Mouse (Mus musculus) cerebellum, postnatal 4 days (tissue): ENCODE measurements around the gene Ccr7.

Experiments
- DNase-seq, 2 experiments: peaks; one replicate each; pipeline ENCODE4 v3.0.0; 2022; ENCODE audit warnings: low spot score in 2 of 2, mixed read lengths in 1 of 2

The Ccr7 gene

DNA sequence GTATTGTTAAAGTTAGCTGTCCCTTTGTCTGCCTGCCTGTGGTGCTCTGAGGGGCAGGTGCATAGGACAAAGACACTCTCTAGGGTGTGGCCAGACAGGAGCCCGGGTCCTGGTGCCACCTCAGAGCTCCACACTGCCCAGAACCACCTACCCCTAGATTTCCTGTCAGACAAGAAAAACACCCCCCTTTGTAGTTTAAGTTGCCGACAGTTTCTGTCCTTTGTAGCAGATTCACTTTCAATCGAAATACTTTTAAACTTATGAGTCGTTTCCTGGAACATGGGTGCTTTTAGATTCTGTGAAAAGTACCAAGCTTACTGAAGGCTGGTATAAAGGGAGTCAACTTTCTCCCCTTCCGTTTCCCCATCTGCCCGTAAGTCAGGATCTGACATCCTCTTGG lies 38.9 kb downstream of the Ccr7 start:
- DNase-seq: no peak

DNA sequence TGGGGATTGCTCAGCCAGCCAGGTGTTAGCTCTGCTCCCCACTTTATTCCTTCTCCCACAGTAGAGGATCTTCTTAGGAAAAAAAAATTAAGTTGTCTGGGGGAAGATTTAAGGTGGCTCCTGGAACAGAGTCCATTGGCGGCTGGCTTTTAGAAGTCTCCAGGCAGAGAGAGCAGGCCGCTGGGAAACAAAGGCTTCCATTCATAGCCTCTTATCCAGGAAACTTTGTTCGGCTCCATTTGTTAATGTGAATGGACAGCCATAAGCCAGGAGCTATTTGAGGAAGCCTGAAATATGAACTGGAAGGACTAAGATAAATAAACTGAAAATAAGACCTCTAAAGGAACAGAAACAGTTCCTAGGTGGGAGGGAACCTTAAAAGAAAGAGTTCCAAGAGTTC lies 41.8 kb downstream of the Ccr7 start:
- DNase-seq: no peak

DNA sequence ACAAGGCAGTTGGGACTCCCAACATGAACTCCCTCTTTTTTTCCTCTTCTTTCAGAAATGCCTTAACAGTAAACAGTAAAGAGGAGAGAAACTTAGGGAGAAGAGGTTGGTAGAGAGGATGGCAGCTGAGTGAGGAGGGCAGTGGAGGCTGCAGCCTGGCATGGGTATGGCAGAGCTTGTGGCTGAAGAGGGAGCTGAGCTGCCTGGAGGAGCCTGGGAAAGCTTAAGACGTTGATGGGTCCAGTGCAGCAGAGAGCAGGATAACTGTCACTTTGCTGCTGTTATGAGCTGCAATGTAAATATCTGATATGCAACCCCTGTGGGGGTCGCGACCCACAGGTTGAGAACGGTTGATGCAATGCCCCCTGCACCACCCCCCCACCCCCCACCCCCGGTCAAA lies 42.2 kb downstream of the Ccr7 start:
- DNase-seq: no peak

GRCm38 (mm10) chr11:99111631-99112030 lies 43.2 kb downstream of the Ccr7 start:
- DNase-seq: no peak

- no peak for DNase-seq
These were observed 43.7 kb downstream of the Ccr7 start for GRCm38 (mm10) chr11:99111155-99111554.

GRCm38 (mm10) chr11:99110370-99111110 lies 44.3 kb downstream of the Ccr7 start:
- no peak for DNase-seq

DNA sequence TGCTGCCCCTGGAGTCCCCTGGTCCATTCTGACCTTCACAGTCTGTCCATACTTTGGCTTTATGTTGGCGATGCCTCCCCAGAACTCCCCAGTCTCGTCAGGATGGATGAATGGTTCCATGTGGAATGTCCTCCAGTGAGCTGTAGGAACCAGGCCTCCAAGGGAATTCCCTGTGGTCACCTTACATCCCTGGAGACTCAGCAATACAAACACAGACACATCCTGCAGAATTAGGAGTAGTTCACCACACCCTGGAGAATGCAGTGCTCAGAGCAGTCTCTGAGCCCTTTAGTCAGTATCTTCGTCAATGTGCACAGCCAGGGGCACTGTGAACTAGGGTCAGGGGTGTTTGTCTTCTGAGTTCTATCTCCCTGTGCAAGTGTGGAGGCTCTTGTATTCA lies 46.6 kb downstream of the Ccr7 start:
- DNase-seq: no peak

GRCm38 (mm10) chr11:99105981-99106726 lies 48.7 kb downstream of the Ccr7 start:
- no peak for DNase-seq

- no peak for DNase-seq
These were observed 50.1 kb downstream of the Ccr7 start for GRCm38 (mm10) chr11:99104609-99105410.

GRCm38 (mm10) chr11:99102575-99103270 lies 52.2 kb downstream of the Ccr7 start:
- no peak for DNase-seq

GRCm38 (mm10) chr11:99101693-99102092 lies 53.2 kb downstream of the Ccr7 start:
- no peak for DNase-seq

- DNase-seq: no peak
These were observed 54.7 kb downstream of the Ccr7 start for GRCm38 (mm10) chr11:99100215-99100614.

GRCm38 (mm10) chr11:99099516-99099915 lies 55.4 kb downstream of the Ccr7 start:
- no peak for DNase-seq

- DNase-seq: no peak
These were observed 56.0 kb downstream of the Ccr7 start for GRCm38 (mm10) chr11:99098924-99099323.

DNA sequence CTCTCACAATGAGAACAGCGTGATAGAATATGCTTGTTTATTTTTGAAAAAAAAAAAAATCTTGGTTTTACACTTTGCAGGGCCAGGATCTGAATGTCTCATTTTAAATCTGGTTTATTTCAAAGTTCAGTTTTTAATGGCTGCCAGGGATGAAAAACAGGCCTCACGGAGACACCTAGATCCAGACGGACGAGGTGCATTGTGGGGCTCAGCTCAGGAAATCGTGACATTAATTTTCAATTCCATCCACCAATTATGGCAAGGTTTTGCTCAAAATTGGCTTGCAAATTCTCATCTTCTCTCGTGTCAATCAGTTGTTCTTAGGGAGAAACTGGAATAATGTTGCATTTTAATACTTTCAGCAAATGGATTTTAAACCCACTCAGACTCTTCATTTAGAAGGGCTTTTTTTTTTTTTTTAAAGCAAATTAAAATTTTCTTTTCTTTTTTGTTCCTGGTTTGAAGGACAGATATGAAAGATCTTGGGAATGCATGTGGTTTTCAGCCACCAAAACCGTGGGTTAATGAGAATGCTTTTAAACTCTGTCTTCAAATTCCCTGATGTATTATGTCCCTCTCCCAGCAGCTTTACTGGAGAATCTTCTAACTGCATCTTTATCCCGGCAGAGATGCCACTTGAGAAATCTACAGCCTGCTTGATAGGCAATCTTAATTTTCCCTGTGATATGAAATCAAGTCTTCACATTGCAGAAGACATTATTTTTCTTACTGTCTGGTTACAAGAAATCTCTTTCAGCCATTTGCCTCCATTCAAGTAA lies 57.7 kb downstream of the Ccr7 start:
- DNase-seq: no peak

GRCm38 (mm10) chr11:99096417-99096816 lies 58.5 kb downstream of the Ccr7 start:
- DNase-seq: no peak

GRCm38 (mm10) chr11:99095759-99096158 lies 59.1 kb downstream of the Ccr7 start:
- no peak for DNase-seq

- DNase-seq: no peak
These were observed 59.8 kb downstream of the Ccr7 start for GRCm38 (mm10) chr11:99094911-99095676.
